Mouse (Mus musculus) ES-Bruce4 (cell line): ENCODE data around the gene Il17ra.

Experiments
- CTCF ChIP-seq: IDR thresholded peaks from one replicate; pipeline ENCODE4 v1.8.1; 2011; ENCODE audit warnings: low read depth, low read length
- POLR2A ChIP-seq: IDR thresholded peaks from one replicate; pipeline ENCODE4 v1.8.1; 2011; ENCODE audit warnings: low read length; ENCODE audit not compliant: insufficient read depth

DNA sequence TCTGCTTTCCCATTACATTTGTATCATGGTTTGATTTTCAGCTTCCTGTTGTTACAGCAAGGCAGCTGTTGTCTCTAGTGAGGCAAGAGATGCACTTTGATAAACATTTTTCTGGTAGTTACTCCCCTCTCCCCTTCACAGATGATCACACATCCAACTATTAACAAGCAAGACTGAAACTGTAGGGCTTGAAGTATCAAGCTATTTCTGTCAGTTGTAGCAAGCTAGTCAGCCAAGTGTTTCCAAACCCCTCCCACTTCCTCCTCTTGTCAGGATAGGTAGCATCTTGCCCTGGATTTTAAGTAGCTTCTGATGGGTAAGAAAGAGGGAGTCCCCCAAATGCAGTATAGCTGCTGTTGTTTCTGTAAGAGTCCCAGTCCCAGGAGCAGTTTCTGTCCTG lies 6.7 kb downstream of the Il17ra start:
- no peak for TF ChIP-seq POLR2A
- no peak for TF ChIP-seq CTCF
